Mouse (Mus musculus): Measurements from ENCODE around the gene Mrnip. TPM values are rescaled to one million over a fixed set of nuclear protein-coding genes. Genes with fewer than 3 reads are reported as not detected.
A peak's percentile ranks its signal among the peaks of the same experiment; 100 is the strongest.
"Not testable (repeated sequence)": the region's sequence is repeated elsewhere in the genome, so short reads cannot be mapped to it uniquely, and the experiment has no call there.

Gene Mrnip
- 10 to 100 TPM; 24.8 to 26.2 TPM for total RNA-seq (2021)
- long read RNA-seq, experiment 1, transcript Mrnip-201 (7 exons, 1,142 nt), result major isoform, 27 of 50 reads
- long read RNA-seq, experiment 1, partial matches to known transcripts, result 0 of 50 reads
- long read RNA-seq, experiment 1, other reads (novel, unspliced or antisense), result 23 of 50 reads
- long read RNA-seq, experiment 2, transcript Mrnip-201 (7 exons, 1,142 nt), result major isoform, 20 of 44 reads
- long read RNA-seq, experiment 2, partial matches to known transcripts, result 20 of 44 reads
- long read RNA-seq, experiment 2, other reads (novel, unspliced or antisense), result 4 of 44 reads

- not testable (repeated sequence) for DNase-seq (ENCODE audit: low spot score in 2 of 2)
Observed at GRCm38 (mm10) chr11:50174111-50174729, at the start of gene Mrnip. TSS of gene Mrnip (plus strand) at chr11:50174444.

- DNase-seq (ENCODE audit: low spot score in 2 of 2), result no peak
Observed at GRCm38 (mm10) chr11:50127781-50128180, 46.5 kb upstream of the Mrnip start.

GRCm38 (mm10) chr11:50130811-50131766, 43.2 kb upstream of the Mrnip start, which contains the start of gene Tbc1d9b:
TSS of gene Tbc1d9b (plus strand) at chr11:50131396.
- peak; percentile 76 to 82 for DNase-seq (ENCODE audit: low spot score in 2 of 2)

GRCm38 (mm10) chr11:50131801-50132201, 42.4 kb upstream of the Mrnip start:
- no peak for DNase-seq (ENCODE audit: low spot score in 2 of 2)

GRCm38 (mm10) chr11:50132265-50132664, 42.0 kb upstream of the Mrnip start:
- no peak for DNase-seq (ENCODE audit: low spot score in 2 of 2)

- DNase-seq (ENCODE audit: low spot score in 2 of 2), result no peak
Observed at GRCm38 (mm10) chr11:50134136-50134859, 39.9 kb upstream of the Mrnip start.

GRCm38 (mm10) chr11:50138206-50138822, 35.9 kb upstream of the Mrnip start:
- no peak for DNase-seq (ENCODE audit: low spot score in 2 of 2)

GRCm38 (mm10) chr11:50139571-50139970, 34.7 kb upstream of the Mrnip start:
- no peak for DNase-seq (ENCODE audit: low spot score in 2 of 2)

- no peak for DNase-seq (ENCODE audit: low spot score in 2 of 2)
Observed at GRCm38 (mm10) chr11:50145529-50145928, 28.7 kb upstream of the Mrnip start.

GRCm38 (mm10) chr11:50146121-50146520, 28.1 kb upstream of the Mrnip start:
- DNase-seq (ENCODE audit: low spot score in 2 of 2), result no peak

GRCm38 (mm10) chr11:50147267-50147957, 26.8 kb upstream of the Mrnip start:
- no peak for DNase-seq (ENCODE audit: low spot score in 2 of 2)

GRCm38 (mm10) chr11:50147958-50148476, 26.2 kb upstream of the Mrnip start:
- DNase-seq (ENCODE audit: low spot score in 2 of 2), result no peak

- DNase-seq (ENCODE audit: low spot score in 2 of 2), result no peak
Observed at GRCm38 (mm10) chr11:50149200-50149599, 25.0 kb upstream of the Mrnip start.

GRCm38 (mm10) chr11:50149603-50150150, 24.6 kb upstream of the Mrnip start:
- DNase-seq (ENCODE audit: low spot score in 2 of 2), result no peak

- no peak for DNase-seq (ENCODE audit: low spot score in 2 of 2)
Observed at GRCm38 (mm10) chr11:50151374-50151773, 22.9 kb upstream of the Mrnip start.

GRCm38 (mm10) chr11:50154166-50154565, 20.1 kb upstream of the Mrnip start:
- DNase-seq (ENCODE audit: low spot score in 2 of 2), result no peak

GRCm38 (mm10) chr11:50154777-50155520, 19.3 kb upstream of the Mrnip start:
- no peak for DNase-seq (ENCODE audit: low spot score in 2 of 2)

- no peak for DNase-seq (ENCODE audit: low spot score in 2 of 2)
Observed at GRCm38 (mm10) chr11:50155785-50156184, 18.5 kb upstream of the Mrnip start.

Data from adrenal gland, postnatal 4 days (tissue).